Mouse (Mus musculus) liver, embryonic 14.5 days (tissue): ENCODE data around the gene 2010300C02Rik.
"Not testable (repeated sequence)": the region's sequence is repeated elsewhere in the genome, so short reads cannot be mapped to it uniquely, and the experiment has no call there.

ENCODE experiments used
- CTCF ChIP-seq: IDR thresholded peaks from 2 replicates; pipeline ENCODE4 v1.5.1; 2016; ENCODE audit warnings: antibody characterized with exemption, low read depth, control low read depth
- EP300 ChIP-seq: IDR thresholded peaks from 2 replicates; pipeline ENCODE4 v1.6.1; 2016; ENCODE audit warnings: antibody characterized with exemption, low read depth

- not testable (repeated sequence) for TF ChIP-seq CTCF, EP300
Observed at GRCm38 (mm10) chr1:37712357-37712737, 7.5 kb downstream of the 2010300C02Rik start.
